Mouse (Mus musculus) heart, postnatal 36 days (tissue): ENCODE results near the gene Btaf1. TPM values are rescaled to one million over a fixed set of nuclear protein-coding genes. Genes with fewer than 3 reads are reported as not detected.

Experiments used
- DNase-seq, 2 experiments: peaks; one replicate each; pipeline ENCODE4 v3.0.0; 2021 to 2022
- intact Hi-C: fragments of 180-260 bp; cut with DNase I; formaldehyde crosslinking; loops from one replicate; pipeline ENCODE4 v1.15.1; 2025
- total RNA-seq, 2 experiments: library from RNA; stranded (reverse); gene quantifications; 2 replicates each; pipeline ENCODE4 v1.2.3; 2021

Btaf1 gene
- total RNA-seq, 2 experiments from 2014 or later, result 10.3 to 10.9 TPM

DNA sequence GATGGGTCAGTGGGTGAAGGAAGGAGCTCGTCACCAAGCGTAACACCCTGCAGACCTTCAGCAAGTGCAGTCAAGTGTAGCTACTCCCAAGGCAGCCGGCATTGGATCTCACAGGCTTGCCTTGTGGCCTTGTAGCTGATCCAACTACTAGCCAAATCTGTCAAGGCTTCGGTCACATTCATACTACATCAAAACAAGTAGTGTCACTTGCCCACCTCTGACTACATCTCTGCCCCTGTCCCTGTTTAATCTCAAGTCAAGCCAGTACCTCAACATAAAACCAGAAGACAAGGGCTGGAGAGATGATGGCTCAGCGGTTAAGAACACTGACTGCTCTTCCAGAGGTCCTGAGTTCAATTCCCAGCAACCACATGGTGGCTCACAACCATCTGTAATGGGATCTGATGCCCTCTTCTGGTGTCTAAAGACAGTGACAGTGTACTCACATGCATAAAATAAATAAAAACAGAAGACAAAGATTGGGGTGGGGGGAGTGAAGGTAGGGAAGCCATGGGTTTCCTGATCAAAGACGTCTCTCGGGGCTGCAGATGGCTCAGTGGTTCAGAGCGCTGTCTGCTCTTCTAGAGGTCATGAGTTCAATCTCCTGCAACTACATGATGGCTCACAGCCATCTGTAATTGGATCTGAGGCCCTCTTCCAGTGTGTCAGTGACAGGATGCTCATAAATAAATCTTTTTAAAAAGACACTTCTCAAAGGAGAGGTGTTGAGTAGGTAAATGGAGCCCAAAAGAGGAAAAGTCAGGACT lies 88.5 kb downstream of the Btaf1 start:
- no peak for DNase-seq
- intact Hi-C loops, result no loop called here

DNA sequence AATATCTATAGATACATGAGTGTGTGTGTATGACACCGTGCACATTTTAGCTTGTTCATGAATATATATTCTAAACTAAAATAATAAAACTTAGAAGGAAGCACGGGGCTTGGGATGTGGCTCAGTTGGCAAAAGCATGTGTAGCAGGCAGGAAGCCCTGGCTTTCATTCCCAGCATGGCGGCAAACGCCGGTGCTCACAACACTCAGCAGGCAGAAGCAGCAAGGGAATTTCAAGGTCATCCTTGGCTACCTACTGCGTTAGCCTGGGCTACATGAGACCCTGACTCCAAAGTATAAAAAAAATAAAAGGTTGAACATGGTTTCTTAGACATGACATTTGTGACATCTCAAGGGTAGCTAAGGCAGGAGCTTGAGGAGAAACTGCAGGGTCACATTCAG lies 91.0 kb downstream of the Btaf1 start:
- DNase-seq, result no peak
- intact Hi-C loops, result no loop called here

DNA sequence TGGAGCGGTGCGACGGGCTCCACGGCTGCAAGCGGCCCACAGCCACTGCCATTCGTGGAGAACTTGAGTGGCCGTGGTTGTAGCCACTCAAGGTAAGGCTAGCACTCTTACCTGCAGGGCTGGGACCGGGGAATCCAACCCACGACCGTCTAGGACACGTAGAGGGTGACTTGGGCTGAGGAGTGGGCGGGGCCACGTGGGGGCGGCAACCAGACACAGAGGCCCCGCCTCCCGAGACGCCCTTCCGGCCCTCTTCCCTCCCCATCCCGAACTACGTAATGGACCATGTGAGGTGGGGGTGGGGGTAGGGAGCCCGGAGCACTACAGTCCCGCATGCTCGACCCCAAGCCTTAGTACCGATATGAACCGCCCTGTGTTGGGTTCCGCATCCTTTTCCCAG lies 92.5 kb downstream of the Btaf1 start:
- peak in 1 of 2 experiments; percentile 24 for DNase-seq
- intact Hi-C loops, result no loop called here

DNA sequence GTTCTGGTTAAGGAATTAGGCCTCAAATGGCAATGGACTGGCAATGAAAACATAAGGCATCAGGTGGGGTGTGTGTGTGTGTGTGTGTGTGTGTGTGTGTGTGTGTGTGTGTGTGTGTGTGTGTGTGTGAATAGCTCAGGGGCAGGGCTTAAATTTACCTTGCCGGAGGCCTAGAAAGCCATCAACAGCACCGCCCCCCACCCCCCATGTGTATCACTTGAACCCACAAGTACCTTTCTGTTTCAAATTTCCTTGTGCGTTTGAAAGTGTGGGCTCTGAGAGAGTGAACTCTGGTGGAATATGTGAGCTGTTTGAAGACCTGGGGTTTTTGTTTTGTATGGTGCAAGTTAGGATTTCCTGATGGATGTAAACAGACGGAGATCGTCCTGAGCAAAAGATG lies 93.1 kb downstream of the Btaf1 start:
- no peak for DNase-seq
- intact Hi-C loops, result no loop called here

DNA sequence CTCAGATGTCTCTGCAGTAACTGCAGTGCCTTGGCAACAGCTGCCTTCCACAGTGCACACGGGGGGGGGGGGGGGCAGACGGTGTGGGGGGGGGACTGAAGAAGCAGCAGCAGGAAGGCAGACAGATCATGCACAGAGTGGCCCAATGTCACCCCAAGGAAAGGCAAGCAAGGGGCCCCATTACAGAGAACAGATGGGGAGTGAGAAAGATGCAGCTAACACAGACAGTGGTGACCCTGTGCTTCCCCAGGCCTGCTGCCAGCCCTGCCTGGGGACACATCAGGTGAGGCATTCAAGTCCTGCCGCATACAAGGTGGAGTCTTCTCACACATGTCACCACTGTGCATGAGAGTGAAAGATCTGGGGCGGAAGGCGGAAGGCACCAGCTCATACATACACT lies 94.7 kb downstream of the Btaf1 start:
- no peak for DNase-seq
- intact Hi-C loops, result no loop called here

DNA sequence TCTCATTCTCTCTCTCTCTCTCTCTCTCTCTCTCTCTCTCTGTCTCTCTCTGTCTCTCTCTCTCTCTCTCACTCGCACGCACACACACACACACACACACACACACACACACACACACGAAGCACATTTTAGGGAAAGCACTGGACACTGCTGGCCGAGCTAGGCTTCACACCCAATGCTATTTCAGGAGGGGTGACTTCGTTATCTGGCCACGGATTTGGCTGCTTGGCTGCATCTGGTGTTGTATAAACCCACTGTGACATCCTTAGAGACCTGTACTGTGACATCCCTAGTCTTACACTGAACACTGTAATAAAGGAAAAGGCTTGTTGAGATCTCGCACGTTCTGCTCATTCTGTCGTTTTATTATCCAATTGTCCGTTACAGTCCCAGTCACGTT lies 95.1 kb downstream of the Btaf1 start:
- peak in 1 of 2 experiments; percentile 25 for DNase-seq
- intact Hi-C loops, result no loop called here

DNA sequence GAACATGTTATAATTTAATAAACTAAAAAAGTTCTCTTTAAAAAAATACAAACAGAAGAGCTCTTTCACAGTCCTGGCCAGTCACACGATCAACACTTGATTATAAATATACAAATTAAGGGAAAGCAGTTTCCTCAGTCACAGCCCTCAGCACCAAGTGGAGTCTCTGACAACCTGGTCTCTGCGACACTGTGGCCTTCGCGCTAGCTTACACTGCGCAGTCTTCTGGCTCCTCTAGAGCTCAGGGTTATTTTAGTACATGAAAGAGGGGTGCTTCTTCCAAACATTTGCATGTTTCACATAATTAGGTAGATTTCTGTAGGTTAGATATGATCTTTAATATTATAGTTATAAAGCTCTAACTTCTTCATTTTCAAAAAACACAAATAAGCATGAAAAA lies 96.3 kb downstream of the Btaf1 start:
- intact Hi-C loops, result no loop called here
- DNase-seq, result no peak

DNA sequence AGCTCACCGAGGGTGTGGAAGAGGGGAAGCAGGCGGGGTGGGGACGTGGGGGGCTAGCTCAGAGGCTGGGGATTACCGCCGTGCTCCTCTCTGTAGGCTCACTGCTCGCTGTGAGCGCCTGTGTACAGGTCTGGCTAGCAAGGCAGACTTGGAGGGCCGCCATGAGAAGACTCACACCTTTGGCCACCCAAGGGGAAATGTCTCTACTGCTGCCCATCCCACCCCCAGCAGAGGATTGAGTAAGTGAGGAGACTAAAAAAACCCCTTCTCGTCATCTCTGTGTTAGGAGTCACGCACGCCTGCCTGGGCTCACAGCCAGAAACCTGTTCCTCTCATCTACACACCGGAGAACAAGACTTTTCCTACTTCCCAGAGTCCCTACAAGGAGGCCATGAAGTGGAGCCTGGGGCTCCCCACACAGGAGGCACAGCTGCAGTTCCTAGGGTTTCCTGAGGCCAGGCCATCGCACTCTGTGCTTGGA lies 100.0 kb downstream of the Btaf1 start:
- intact Hi-C loops, result no loop called here
- DNase-seq, result no peak

DNA sequence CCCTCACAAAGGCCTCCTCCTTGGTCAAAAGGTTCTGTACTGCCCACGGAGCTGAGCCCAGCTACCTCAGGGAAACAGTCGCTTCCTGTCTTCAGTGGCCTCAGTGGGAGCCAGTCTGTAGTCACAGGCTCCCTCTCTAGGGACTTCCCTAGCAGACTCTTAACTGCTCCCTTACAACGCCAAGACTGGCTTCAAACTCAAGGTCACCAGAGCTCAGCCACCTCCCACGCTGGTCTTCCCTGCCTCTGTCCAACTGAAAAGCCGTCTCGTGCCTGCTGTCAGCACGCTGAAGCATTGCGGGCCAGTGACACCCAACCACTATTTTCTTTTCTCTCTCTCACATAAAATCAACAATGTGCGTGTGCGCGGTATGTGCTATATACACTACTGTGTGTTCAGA lies 100.5 kb downstream of the Btaf1 start:
- DNase-seq, result no peak
- intact Hi-C loops, result no loop called here

DNA sequence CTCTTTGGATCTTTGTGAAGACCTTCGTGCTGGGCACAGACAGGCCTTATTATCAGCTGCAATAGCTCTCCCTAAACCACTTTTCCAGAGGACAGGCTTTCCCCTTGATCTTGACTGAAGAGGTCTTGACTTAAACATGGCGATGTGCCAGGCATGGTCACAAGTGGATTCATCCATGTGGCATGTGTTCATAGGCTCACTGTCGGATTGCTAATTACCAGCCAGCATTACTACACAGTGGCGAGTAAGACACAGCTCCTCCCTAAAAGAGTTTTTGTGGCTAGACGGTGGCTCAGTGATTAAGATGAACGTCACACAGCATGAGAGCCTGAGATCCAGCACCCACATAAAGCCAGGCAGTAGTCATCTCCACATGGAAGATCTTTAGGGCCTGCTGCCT lies 103.9 kb downstream of the Btaf1 start:
- DNase-seq, result no peak
- intact Hi-C loops, result no loop called here

DNA sequence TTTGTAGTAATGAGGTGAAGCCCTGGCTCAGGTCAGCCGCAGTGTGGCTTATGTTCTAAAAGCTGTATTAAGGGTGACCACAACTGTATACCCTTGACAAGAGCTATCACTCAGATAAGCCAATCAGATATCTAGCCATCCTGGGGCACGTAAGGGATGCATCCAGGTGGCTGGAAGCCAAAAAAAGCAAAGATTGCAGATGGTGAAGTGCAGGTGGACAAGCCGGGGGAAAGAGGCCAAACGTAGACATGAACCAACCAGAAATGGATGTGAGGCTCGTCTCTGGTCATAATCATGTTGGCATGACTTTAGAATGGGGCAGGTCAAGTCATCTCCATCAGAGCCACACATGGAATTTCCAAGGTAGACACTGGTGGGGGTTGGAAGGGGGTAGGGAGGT lies 105.6 kb downstream of the Btaf1 start:
- intact Hi-C loops, result no loop called here

DNA sequence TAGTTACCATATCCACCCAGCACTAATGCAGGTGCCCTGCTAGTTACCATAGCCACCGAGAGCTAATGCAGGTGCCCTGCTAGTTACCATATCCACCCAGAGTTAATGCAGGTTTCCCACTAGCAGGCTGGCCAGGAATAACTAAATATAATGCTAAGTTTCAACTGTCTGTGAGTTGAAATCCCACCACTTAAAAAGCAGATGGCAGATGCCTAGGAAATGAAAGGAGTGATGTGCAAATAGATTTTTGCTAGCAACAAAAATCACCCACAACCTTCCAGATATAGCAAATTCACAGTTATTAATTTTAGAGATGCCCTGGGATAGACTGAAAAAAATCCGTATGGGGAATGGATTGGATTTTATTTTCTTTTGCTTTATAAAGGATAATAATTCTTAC lies 106.5 kb downstream of the Btaf1 start:
- intact Hi-C loops, result no loop called here
- no peak for DNase-seq

More for the DNA sequence above, 105.6 kb downstream of the Btaf1 start:
- no peak for DNase-seq

DNA sequence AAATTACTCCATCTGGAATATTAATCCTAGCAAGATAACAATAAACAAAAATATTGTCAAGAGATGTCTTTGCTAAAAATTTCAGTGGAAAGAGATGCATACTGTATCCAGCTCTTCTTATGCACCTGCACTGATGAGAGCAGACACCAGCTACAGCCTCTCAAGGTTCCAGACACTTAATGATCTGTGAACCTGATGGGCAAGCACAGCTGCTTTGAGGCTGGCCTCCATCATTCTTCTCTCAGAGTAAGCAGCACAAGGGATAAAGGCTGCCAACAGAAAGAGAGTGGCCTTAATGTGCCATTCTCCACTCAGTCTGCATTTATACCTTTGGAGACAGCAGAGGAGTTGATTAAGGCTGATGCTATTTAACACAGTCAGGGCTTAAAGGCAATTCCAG lies 115.0 kb downstream of the Btaf1 start:
- intact Hi-C loops, result no loop called here
- no peak for DNase-seq

DNA sequence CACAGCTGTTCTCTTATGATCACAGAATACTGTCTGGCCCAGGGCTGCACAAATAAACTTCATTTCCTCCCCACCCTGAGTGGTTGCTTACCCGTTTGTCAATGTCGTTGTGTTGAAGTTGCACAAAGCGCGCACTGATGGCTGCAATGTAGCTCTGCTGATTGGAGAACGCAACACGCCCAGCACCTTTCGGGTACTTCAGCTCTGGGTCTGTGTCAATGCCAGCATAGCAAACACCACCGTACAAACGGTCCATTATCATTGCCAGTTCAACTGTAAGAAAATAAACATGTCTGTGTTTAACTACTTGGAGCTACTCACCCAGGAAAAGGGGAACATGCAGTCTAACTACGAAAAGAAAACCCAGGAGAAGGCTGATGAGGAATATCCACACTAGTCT lies 118.6 kb downstream of the Btaf1 start:
- intact Hi-C loops, result no loop called here
- no peak for DNase-seq

DNA sequence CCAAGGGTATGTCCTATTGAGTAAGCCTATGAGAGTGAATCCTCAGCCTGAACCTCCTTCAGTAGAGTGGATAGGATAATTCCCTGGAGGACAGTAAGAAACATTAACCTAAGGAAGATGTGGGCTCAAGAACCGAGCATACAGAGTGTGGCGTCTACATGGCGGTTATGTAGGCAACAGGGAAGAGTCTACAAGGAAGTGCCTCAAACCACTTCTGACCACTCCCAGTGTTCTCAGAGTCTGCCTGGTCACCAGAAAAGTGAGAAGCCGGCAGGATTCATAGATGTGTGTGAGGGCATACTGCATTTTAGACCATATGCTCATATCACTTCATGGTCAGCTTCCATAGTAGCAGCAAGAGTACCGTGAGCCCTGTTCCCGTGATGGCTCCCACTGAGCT lies 122.6 kb downstream of the Btaf1 start:
- DNase-seq, result no peak
- intact Hi-C loops, result no loop called here

DNA sequence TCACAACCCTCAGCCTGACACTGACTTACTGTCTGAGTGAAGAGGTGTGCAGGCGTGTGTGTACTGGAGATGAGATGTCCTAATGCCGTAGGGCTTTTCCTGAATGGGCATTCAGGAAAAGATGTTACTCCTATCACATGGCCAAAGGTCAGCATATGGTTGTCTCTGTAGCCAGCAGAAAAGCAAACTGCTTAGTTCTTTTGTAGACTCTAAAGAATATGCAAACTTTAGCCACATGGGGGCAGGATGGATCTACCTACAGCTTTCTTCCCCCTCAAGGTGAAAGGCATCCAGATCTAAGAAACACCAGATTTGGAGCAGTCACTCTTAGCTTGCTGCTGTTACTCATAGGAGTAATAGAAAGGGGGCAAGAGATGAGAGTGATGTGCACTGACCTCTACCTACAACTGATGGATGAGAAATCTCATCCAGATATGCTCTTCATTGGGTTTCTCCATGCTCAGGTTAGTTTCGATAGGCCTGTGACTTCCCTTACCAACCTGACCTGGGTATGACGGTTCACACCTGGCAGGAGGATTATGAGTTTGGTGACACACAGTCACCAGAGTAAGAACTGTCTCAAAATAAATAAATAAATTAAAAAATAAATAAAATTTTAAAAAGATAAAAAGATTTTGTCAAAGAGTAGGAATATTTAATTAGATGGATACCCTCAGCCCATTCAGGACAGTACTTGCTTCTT lies 124.9 kb downstream of the Btaf1 start:
- peak; percentile 39 to 42 for DNase-seq
- intact Hi-C loops, result loop anchor here (1.0 to 5.0 kb wide), 3 partner anchors 127 to 215 kb away; partner anchors contain the start of gene March5

DNA sequence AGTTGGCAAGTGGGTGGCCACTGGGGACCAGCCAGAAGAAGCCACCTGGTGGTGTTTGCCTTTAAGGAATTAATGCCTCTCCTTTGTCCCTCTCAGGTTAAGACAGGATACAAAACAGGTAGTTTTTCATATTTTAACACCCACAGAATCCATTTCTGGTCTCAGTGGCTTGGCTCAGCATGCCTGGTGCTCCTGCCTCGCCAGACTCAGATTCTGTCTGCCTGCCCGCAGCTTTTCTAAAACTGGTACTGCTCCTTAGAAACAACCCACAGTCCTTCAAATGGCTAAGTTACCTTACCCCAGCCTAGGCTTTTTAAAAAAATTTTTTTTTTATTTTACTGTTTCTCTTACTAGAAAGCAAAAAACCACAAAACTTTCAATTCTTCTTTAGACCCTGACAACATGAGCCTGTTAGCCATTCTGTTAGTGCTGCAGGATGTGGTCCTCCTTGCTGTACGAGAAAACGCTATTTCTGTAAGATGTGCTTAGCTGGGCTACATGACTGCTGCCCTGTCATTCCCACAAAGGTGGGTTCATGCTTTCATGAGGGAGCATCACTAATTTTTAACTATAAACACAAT lies 130.2 kb downstream of the Btaf1 start:
- intact Hi-C loops, result no loop called here
- DNase-seq, result no peak

DNA sequence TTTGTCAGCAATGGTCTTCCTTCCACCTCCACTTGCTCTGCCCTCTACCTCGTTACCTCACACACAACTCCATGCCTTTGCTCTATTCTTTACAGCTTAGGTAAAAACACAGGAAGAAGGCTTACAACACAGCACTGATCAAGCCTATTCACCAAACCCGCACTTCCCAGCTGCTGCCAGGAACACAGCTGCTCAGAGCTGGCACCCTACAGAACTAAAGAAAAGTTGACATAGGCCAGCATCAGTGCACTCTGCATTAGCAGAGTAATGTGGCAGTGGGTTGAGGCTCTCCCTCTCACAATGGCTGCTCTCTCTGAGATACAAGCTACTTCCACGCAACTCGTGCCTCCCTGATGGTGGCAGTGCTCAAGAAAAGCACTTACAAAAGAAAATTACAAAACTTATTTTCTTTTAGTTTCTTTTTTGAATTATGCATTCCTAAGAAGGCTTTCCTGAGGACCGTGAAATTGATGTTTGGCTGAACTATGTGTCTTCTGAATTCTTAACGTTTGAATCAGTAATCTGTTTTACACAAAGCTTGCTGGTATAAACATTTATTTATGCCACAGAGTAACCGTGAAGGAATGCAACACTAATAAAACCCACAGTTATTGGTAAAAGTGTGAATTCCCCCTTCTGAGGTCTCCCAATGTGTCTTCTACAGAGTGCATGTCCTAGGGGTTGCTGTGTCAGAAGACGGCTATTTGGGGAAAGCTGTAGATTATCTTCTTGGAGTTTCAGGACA lies 131.5 kb downstream of the Btaf1 start:
- no peak for DNase-seq
- intact Hi-C loops, result no loop called here

DNA sequence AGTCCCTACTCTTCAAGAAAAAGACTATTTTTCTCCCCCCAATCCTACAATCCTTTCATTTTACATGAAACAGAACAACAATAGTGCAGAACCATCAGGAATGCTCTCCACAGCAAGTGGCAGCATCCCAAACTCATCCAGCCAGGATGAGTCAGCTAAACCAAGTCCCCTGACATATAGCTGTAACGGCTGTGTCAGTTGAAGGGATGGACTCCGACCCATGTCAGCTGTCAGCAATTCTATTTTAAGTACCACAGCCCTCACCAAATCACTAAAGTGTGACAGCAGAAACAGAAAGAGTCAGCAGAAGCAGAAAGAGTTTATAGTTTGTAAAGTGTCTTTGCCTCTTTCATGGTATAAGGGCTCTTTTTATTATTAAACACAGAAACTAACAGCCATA lies 133.7 kb downstream of the Btaf1 start:
- peak in 1 of 2 experiments; percentile 48 for DNase-seq
- intact Hi-C loops, result no loop called here

DNA sequence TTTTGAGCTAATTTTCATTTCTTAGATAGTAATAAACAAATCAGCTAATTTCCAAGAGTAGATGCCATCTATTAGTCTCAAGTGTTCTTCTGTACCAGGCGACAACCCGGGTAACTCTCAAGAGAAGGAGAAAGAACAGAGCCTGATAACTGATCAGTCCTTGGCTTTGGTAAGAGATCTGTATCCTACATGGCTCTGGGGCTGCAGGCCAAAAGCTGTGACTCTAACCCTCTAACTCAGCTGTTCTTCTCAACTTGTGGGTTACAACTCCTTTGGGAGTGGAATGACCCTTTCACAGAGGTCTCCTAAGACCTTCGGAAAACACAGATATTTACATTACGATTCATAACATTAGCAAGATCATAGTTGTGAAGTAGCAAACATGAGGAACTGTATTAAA lies 134.2 kb downstream of the Btaf1 start:
- no peak for DNase-seq
- intact Hi-C loops, result no loop called here
